Mouse (Mus musculus) forebrain, postnatal 0 days (tissue): Measurements from ENCODE around the gene Cd6. TPM values are rescaled to one million over a fixed set of nuclear protein-coding genes. Genes with fewer than 3 reads are reported as not detected.

ENCODE experiments used
- ATAC-seq: fragments of 200-750 bp; cut with Nextera tagmentation; 2 replicates; pipeline ENCODE4 v1.8.0; 2017; ENCODE audit warnings: mild to moderate bottlenecking, moderate library complexity
- DNase-seq: peaks from one replicate; pipeline ENCODE4 v3.0.0-alpha.2; 2015
- H3K27ac ChIP-seq: fragments of 300-500 bp; sonication (generic); 2 replicates; pipeline ENCODE4 v1.5.1; 2014; ENCODE audit warnings: low read depth, mild to moderate bottlenecking, antibody characterized with exemption, low read length, moderate library complexity, mixed read lengths
- H3K27me3 ChIP-seq: fragments of 300-500 bp; sonication (generic); 2 replicates; pipeline ENCODE4 v1.6.1; 2014; ENCODE audit warnings: mild to moderate bottlenecking, low read length, mixed read lengths; ENCODE audit not compliant: insufficient read depth
- H3K36me3 ChIP-seq: fragments of 300-500 bp; sonication (generic); 2 replicates; pipeline ENCODE4 v1.6.1; 2014; ENCODE audit warnings: mild to moderate bottlenecking, moderate library complexity; ENCODE audit not compliant: insufficient read depth
- H3K4me1 ChIP-seq: fragments of 300-500 bp; sonication (generic); 2 replicates; pipeline ENCODE4 v1.6.1; 2014; ENCODE audit warnings: antibody characterized with exemption; ENCODE audit not compliant: insufficient read depth
- H3K4me2 ChIP-seq: fragments of 300-500 bp; sonication (generic); 2 replicates; pipeline ENCODE4 v1.6.1; 2014; ENCODE audit warnings: low read depth, mild to moderate bottlenecking, moderate library complexity
- H3K4me3 ChIP-seq: fragments of 300-500 bp; sonication (generic); 2 replicates; pipeline ENCODE4 v1.5.1; 2014; ENCODE audit warnings: low read depth, low read length, mixed read lengths
- H3K9ac ChIP-seq: fragments of 300-500 bp; sonication (generic); 2 replicates; pipeline ENCODE4 v1.6.1; 2014; ENCODE audit warnings: mild to moderate bottlenecking
- H3K9me3 ChIP-seq: fragments of 300-500 bp; sonication (generic); 2 replicates; pipeline ENCODE4 v1.6.1; 2016; ENCODE audit warnings: low read length
- CTCF ChIP-seq: sonication (generic); IDR thresholded peaks from 2 replicates; pipeline ENCODE4 v1.5.1; 2016; ENCODE audit warnings: antibody characterized with exemption, control low read depth, low read depth
- WGBS: fragments of 180-500 bp; shearing (Covaris S2); extraction: QIAGEN DNeasy Blood & Tissue Kit; methylation state at CpG from one replicate; pipeline ENCODE4 v1.1.7; 2014; 5-methylcytosine and 5-hydroxymethylcytosine counted together
- polyA plus RNA-seq: library from polyadenylated mRNA; unstranded; fragments of >200 nt; fragmentation: Nextera tagmentation; extraction: Ambion mirVana; gene quantifications from 2 replicates; pipeline ENCODE4 v1.2.1, GENCODE M21; 2015
- total RNA-seq: library from RNA; depleted of rRNA; stranded (reverse); fragments of >200 nt; gene quantifications from 2 replicates; pipeline ENCODE4 v1.2.3, GENCODE M21; 2014

The Cd6 gene
- total and polyA plus RNA-seq, 2 experiments from 2014 or later, result 0.05 TPM; not detected in 1

DNA sequence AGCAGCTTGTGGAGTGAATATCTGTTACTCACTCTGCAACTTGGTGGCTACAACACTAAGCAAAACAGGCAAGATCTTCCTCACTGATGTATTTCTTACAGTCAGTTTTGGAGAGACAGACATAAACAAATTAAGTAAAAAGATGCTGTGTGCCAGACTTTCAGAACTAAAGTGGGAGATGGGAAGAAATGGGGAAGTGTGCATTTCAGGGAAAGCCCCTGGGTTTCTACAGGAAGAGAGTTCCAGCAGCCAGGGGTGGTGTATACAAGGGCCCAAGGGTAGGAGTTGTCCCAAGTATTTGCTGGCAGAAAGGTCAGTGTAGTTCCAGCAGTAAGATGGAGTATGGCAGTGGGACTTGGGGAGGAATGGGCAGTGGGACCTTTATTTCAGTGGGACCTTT is 70.3 kb downstream of the Cd6 start:
- Histone ChIP-seq H3K9me3 (no peaks in the 10 kb centered on the region), H3K9ac (no peak overlapping the region), H3K4me1 (no peaks in the 10 kb centered on the region), H3K27ac (no peak overlapping the region), H3K4me2 (no peak overlapping the region), H3K4me3 (no peak overlapping the region), H3K36me3 (no peaks in the 10 kb centered on the region), H3K27me3 (no peaks in the 10 kb centered on the region)
- DNase-seq, result no peak
- TF ChIP-seq CTCF, result no peak
- no peak for ATAC-seq

DNA sequence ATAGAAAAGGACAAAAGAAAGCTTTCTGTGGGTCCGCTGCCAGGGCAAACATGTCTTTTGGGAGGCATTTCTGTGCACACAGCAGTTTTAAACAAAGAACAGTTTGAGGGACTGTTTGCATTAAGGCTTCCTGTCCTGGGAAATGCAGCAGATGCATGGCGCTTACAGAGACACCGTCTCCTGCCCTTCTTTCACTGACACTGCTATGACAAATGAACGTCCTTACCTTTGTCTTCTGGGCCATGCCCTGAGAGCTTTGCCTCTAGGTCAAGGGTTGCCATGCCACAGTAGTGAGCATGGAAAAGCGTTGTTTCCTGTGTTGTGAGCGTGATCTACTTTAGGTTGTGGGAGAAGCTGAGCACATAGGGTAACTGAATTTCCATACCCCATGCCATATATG is 71.2 kb downstream of the Cd6 start:
- Histone ChIP-seq H3K9me3 (no peaks in the 10 kb centered on the region), H3K4me2 (no peak overlapping the region), H3K4me3 (no peak overlapping the region), H3K36me3 (no peaks in the 10 kb centered on the region), H3K4me1 (no peaks in the 10 kb centered on the region), H3K9ac (no peak overlapping the region), H3K27me3 (no peaks in the 10 kb centered on the region), H3K27ac (no peak overlapping the region)
- 69% methylated on average over 6 of the region's 6 CpGs for WGBS
- DNase-seq (no peak), ATAC-seq (no peak)
- TF ChIP-seq CTCF, result no peak

DNA sequence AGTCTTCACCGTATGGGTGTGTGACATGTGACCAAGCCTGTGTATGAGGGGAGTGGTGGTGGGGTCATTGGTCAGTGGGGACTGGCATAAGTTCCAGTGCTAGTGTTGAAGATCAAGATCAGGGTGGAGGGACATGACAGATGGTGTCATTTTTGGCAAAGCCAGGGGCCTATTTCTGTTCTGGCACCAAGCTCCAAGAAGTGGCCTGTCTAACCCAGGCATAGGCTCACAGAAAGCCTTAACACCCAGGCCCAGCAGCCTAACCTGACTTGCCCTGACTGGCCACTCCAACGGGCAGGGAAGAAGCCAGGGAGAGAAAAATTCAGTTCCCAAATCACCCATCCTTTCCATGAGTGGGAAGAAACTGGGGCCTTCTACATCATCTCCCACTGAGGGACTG is 72.3 kb downstream of the Cd6 start:
- Histone ChIP-seq H3K36me3 (no peaks in the 10 kb centered on the region), H3K4me3 (no peak overlapping the region), H3K4me2 (no peak overlapping the region), H3K27ac (no peak overlapping the region), H3K4me1 (no peaks in the 10 kb centered on the region), H3K9ac (no peak overlapping the region), H3K9me3 (no peaks in the 10 kb centered on the region), H3K27me3 (no peaks in the 10 kb centered on the region)
- ATAC-seq, result no peak
- 86% methylated on average over 2 of the region's 2 CpGs for WGBS
- DNase-seq, result no peak
- TF ChIP-seq CTCF, result no peak

DNA sequence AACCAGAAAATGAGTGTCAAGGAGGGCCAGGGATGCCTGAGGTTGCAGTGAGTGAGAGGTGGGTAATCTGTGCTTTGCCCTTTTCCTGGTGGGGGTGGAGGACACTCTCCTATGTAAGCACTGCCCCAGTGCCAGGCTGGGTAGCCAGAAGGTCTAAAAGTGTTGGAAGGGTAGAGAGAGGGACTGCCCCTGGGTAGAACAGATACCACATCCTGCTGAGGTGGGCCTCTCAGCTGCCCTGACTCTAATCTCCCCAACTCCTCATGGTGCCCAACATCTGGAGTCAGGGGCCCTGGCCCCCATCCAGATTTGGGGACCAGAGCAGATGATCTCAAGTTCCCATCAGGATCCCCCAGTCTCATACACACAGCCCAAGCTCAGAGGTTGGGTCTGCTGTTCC is 72.7 kb downstream of the Cd6 start:
- TF ChIP-seq CTCF, result no peak
- no peaks in the 10 kb centered on the region for H3K9me3 ChIP-seq
- no peak overlapping the region for H3K9ac ChIP-seq
- no peak for DNase-seq
- no peak for ATAC-seq
- no peak overlapping the region for H3K4me3 ChIP-seq
- no peaks in the 10 kb centered on the region for H3K36me3 ChIP-seq
- H3K4me1 ChIP-seq, result no peaks in the 10 kb centered on the region
- no peaks in the 10 kb centered on the region for H3K27me3 ChIP-seq
- no peak overlapping the region for H3K27ac ChIP-seq
- no peak overlapping the region for H3K4me2 ChIP-seq

DNA sequence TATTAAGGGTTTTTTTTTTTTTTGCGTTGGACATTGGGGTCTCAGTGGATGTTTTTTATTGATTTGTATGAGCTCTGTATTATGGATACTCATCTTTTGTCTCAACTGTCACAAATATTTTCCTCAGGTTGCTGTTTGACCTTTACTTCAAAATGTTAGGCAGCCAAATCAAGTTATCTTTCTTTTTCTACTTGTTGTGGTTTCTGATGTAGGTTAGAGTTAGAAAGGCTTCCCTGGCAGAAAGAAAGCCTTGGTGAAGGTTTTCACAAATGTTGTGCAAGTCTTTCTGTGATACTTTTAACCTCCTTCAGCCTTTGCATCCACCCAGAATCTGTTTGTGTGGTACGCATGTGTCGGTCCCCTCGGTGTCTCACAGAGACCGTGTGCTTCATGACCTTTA is 77.2 kb downstream of the Cd6 start:
- Histone ChIP-seq H3K4me2 (no peak overlapping the region), H3K9me3 (no peaks in the 10 kb centered on the region), H3K27ac (no peak overlapping the region), H3K4me3 (no peak overlapping the region), H3K27me3 (no peaks in the 10 kb centered on the region), H3K4me1 (no peaks in the 10 kb centered on the region), H3K36me3 (no peaks in the 10 kb centered on the region), H3K9ac (no peak overlapping the region)
- 95% methylated on average over 5 of the region's 5 CpGs for whole genome bisulfite sequencing
- DNase-seq (no peak), ATAC-seq (no peak)
- TF ChIP-seq CTCF, result no peak

DNA sequence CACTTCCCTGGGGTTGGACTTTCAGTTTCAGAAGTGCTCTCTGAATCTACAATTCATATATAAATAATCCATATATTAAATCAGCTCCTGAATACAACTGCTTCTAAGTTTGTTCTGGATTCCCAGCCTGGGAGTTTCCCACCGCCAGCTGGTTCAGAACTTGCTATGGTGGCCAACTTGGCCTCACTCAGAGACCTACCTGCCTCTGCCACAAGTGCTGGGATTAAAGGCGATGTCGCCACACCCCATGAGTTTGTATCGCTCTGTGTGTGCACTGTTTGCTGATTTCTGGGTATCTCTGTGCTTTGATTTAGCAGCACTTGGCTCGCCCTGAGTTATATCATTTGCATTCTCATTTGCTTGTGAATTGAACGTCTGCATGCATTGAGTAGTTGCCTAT is 77.8 kb downstream of the Cd6 start:
- no peak overlapping the region for H3K9ac ChIP-seq
- 77% methylated on average over 6 of the region's 6 CpGs for WGBS

DNA sequence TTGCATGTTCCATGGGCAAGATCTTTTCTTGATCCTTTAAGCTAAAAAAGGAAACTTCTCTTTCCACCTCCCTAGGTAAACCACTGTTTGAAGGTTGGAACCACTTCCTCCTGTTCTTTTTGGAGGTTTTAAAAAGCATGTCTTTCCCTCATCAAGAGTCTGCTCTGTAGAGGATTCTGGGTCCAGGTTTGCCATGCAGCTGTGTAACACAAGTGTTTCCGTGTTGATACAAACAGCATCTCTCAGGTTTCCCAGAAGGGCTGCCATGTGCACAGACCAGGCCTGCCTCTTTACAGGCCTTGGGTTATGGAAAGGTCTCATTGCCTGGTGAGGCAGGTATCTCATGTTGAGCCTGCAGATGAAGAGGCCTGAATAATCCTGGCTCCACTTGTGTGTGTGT is 78.3 kb downstream of the Cd6 start:
- Histone ChIP-seq H3K9ac (no peak overlapping the region), H3K27ac (no peak overlapping the region), H3K36me3 (no peaks in the 10 kb centered on the region), H3K27me3 (no peaks in the 10 kb centered on the region), H3K4me3 (no peak overlapping the region), H3K4me2 (no peak overlapping the region), H3K9me3 (no peaks in the 10 kb centered on the region), H3K4me1 (no peaks in the 10 kb centered on the region)
- ATAC-seq (no peak), DNase-seq (no peak)
- WGBS, result 89% methylated on average over 1 of the region's 1 CpGs
- TF ChIP-seq CTCF, result no peak

More for the DNA sequence above, 77.8 kb downstream of the Cd6 start:
- Histone ChIP-seq H3K4me2 (no peak overlapping the region), H3K27me3 (no peaks in the 10 kb centered on the region), H3K36me3 (no peaks in the 10 kb centered on the region), H3K4me3 (no peak overlapping the region), H3K9me3 (no peaks in the 10 kb centered on the region), H3K4me1 (no peaks in the 10 kb centered on the region), H3K27ac (no peak overlapping the region)
- no peak for TF ChIP-seq CTCF
- no peak for ATAC-seq
- DNase-seq, result no peak

DNA sequence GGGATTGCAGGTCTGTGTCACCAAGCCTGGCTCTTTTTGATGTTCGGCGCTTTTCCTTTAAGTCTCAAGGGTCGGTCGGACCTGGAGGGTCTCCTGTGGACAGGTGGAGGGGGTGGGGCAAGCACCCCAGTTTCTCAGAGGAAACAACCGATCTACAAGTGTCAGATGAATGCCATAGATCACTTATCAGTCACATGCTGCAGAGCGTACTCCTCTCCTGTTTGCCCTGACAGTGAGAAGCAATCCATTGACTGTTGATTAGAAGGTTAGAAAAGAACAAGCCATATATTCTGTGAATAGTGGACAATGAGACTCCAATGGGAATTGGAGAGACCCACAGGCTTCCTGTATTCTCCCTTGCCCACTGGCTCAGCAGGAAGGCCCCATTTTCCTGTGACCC is 79.7 kb downstream of the Cd6 start:
- H3K4me3 ChIP-seq, result no peak overlapping the region
- DNase-seq, result no peak
- no peak overlapping the region for H3K4me2 ChIP-seq
- ATAC-seq, result no peak
- H3K4me1 ChIP-seq, result no peaks in the 10 kb centered on the region
- no peak overlapping the region for H3K9ac ChIP-seq
- H3K9me3 ChIP-seq, result no peaks in the 10 kb centered on the region
- 85% methylated on average over 6 of the region's 6 CpGs for WGBS
- H3K36me3 ChIP-seq, result no peaks in the 10 kb centered on the region
- TF ChIP-seq CTCF, result no peak
- no peaks in the 10 kb centered on the region for H3K27me3 ChIP-seq
- no peak overlapping the region for H3K27ac ChIP-seq
